Mouse (Mus musculus): ENCODE results near the gene Ndufs2.
"Not testable (repeated sequence)": the region's sequence is repeated elsewhere in the genome, so short reads cannot be mapped to it uniquely, and the experiment has no call there.

Ndufs2 gene

GRCm38 (mm10) chr1:171256095-171256818, 5.1 kb upstream of the Ndufs2 start:
- DNase-seq (ENCODE audit: low spot score), result no peak

- no peak for DNase-seq (ENCODE audit: low spot score)
These were observed 1.2 kb upstream of the Ndufs2 start for GRCm38 (mm10) chr1:171252415-171252814.

DNA sequence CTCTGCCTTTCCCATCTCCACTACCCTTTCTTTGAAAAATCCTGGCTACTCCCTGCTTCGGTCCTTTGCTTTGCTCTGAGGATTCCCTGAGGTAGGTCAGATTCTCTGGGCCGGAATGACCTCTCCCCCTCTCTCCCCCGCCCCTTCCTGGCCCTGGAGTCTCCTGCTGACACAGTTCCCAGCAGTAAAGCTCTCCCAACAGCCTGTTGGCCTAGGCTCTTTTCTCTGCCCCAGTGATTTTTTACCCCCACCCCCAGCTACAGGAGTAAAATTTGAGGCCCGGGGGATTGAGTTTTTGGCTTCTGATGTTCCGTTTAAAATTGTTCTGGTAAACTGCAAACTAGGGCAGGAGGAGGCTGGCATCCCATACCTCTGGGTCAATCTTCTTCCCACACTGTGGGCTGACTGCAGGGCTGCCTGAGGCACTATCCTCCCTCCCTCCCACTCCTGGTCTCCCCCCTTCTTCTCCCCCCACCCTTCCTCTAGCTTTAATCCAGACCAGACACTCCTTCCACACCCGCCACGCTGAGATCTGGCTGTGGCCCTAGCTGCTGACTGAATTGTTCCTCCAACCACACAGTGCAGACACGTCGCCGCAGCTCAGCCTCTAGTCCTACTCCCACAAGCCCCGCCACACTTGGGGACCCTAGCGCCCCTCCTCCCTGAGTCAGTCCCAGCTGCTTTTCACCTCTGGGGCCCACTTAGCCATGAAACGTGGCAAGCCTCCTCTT, 571 bp upstream of the Ndufs2 start:
- DNase-seq (ENCODE audit: low spot score), result peak; percentile 68

GRCm38 (mm10) chr1:171249913-171250600, 1.1 kb downstream of the Ndufs2 start, which contains the start of gene Adamts4:
Gene Adamts4, plus strand, starts transcription at chr1:171250421.
- no peak for DNase-seq (ENCODE audit: low spot score)

- DNase-seq (ENCODE audit: low spot score), result no peak
These were observed 2.6 kb downstream of the Ndufs2 start for GRCm38 (mm10) chr1:171248386-171249226.

DNA sequence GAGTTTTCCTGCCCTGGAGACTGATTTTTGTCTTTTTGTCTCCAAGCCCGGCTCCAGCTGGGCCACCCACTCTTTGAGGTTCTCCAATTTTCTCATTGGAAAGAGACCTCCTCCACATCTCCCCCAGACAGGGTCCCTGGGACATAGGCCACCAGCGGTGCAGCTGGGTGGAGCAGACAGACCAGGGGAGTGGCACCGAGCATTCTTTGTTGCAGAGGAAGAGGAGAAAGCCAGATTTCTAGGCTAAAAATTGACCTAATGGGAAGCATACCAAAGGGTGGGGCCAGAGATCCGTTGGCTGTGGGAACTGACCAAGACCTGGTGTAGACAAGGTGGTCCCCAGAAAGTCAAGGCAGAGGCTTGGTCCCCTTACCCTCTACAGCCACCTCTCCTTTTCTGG, 3.3 kb downstream of the Ndufs2 start:
- no peak for DNase-seq (ENCODE audit: low spot score)

DNA sequence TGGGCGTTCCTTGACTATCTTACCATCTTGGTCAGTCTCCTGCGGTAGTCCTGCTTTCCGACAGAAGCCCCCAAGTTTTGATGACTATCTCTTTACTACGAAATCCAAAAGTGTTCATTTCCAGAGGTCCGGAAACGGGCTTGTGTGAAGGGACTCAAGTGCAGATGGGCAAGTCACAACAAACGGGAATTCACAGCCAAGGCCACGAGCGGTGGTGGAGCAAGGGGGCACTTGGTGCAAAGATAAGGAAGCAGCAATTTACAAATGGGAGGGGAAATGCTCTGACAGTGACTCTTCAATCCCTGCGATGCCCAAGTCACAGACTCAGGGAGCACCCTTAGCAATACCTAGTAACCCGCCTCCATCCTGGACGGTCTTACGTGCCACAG, 3.7 kb downstream of the Ndufs2 start:
- no peak for DNase-seq (ENCODE audit: low spot score)

GRCm38 (mm10) chr1:171246709-171247452, 4.3 kb downstream of the Ndufs2 start:
- DNase-seq (ENCODE audit: low spot score), result peak; percentile 97

- no peak for DNase-seq (ENCODE audit: low spot score)
These were observed 5.8 kb downstream of the Ndufs2 start for GRCm38 (mm10) chr1:171245353-171245752.

DNA sequence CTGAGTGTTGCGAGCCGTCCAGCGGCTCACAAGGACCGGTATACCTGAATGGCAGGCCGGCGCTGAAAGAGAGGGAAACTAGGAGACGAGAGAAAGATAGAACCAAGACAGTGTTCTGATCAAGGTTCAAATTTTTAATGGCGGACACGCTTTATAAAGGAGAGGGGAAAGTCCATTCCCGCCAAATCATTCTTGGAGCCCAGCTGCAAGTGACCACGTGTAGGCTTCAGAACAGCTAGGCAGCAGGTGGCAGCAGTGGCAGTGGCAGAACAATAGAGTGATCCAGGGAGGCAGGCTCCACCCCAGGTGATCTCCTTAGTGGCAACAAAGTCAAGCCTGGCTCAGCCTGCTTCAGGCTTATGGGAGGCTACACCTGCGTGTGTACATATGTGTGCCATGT, 9.2 kb downstream of the Ndufs2 start:
- DNase-seq (ENCODE audit: low spot score), result not testable (repeated sequence)

DNA sequence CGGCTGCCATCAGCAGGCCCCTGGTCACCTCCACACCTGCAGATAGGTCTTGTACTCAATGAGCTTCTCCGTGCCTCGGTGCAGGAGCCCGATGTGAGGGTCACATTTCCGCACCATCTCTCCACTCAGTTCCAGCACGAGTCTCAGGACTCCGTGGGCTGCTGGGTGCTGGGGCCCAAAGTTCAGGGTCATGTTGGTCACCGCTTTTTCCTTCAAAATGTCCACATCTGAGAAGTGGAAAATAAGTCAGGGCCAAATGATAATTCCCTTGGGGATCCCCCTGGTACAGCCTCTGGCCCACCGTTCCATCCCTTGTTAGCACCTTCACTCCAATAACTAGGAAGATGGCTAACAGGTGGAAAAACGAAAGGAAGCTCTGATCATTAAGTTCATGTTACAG, 10.3 kb downstream of the Ndufs2 start:
- no peak for DNase-seq (ENCODE audit: low spot score)

DNA sequence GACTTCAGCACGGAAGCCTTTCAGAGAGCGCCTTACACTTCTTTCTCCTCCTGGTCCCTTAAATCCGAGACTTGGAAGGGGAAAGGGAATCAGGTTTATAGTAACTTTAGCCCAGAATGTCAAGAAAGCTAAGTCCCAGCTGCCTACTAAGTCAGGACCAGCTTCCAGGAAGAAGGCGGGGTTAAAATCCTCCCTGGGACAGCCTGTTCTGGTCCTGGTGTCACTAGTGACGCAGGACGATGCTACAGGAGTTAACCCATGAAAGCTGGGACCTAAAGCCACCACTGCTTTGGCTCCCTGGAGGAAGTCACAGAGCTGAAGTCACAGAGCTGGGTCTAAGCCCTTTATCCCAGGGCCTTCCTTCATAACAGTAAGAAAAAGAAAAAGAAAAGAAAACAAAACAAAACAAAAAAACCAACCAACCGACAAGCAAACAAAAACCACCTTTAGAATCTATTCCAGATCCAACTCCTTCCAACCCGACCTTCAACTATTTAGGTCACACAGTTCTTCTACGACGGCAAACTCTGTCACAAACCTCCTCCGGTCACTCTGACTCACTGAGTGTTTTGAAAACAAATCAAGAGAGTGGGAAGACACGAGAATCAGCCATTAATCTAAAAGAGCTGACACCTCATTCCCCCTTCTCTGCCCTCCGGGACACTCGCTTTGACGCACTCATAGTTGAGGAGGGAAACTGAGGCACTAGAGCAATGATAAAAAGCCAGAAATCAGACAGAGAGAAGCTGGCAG, 11.0 kb downstream of the Ndufs2 start:
- no peak for DNase-seq (ENCODE audit: low spot score)

GRCm38 (mm10) chr1:171238463-171238862, 12.7 kb downstream of the Ndufs2 start:
- peak; percentile 77 for DNase-seq (ENCODE audit: low spot score)

DNA sequence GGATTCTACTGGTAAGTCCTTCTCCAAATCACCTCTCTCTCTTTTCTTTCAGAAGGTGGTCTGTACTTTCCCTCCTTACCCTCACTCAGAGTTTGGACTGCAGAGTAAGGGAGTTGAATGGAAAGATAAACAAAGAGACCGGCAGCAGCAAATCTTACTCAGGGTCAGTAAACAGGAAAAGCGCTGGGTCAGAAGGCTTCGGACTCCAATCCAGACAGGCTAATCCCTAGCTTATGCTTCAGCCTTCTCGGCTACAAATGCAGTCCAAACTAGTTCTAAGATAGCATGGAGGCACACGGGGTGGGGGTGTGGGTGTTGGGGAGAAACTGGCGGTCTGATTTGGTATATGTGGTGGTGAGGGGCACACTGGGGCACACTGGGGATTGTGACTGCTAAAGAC, 13.8 kb downstream of the Ndufs2 start:
- DNase-seq (ENCODE audit: low spot score), result peak; percentile 85

- no peak for DNase-seq (ENCODE audit: low spot score)
These were observed 15.4 kb downstream of the Ndufs2 start for GRCm38 (mm10) chr1:171235791-171236190.

GRCm38 (mm10) chr1:171234538-171234937, 16.6 kb downstream of the Ndufs2 start:
- DNase-seq (ENCODE audit: low spot score), result no peak

GRCm38 (mm10) chr1:171234126-171234525, 17.1 kb downstream of the Ndufs2 start, which contains the start of gene Fcer1g:
Gene Fcer1g, minus strand, starts transcription at chr1:171234365.
- no peak for DNase-seq (ENCODE audit: low spot score)

- no peak for DNase-seq (ENCODE audit: low spot score)
These were observed 18.1 kb downstream of the Ndufs2 start for GRCm38 (mm10) chr1:171232800-171233730.

DNA sequence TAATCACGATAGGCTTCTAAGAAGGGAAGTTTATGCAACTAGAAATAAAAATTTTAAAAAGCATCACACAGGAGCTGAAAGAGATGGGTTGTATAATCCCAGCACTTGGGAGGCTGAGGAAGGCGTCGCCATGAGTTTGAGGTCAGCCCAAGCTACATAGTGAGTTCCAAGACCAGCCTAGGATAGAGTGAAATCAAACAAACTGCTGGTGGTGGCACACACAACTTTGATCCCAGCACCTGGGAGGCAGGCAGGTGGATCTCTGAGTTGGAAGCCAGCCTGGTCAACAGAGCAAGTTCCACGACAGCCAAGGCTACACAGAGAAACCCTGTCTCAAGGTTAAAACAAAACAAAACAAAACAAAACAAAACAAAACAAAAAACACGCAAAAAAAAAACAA, 18.8 kb downstream of the Ndufs2 start:
- no peak for DNase-seq (ENCODE audit: low spot score)

Data from yolk sac, embryonic 10.5 days (tissue).